10 mouse cellular contexts compared by ENCODE assay signal in the genomic region with DNA sequence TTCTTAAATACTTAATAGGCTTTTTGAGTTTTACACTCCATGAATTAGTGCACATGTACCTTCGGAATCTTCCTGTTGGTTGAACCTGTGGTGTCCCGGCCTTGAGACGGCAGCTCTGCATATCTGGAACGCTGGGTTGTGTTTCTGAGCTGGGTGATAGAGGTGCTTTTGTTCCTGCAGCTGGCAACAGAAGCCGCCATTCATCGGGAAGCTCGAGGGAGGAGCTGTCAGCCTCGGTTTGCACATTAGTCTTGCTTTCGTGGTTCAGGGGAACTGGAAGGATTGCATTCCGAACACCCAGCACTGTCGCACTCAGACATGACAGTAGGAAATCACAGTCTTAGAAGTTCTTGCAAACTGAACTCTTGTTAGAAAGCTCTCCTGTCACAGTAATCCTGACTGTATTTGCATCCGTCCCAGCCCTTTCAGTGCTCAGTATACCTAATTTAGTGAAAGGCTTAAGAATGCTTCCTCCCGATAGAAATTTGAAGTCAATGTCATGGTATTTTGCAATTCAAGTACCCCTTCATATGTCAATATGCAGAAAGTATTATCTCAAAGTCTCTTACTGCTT.
DNase-seq lines count a peak whose midpoint lies in the region; ATAC-seq lines count a peak whose summit lies in the region.
"Had no signal": no experiment of that assay in that cellular context is flagged by ENCODE, and none has a peak within 500 bp of the region (broad histone marks: within the 10 kb centered on the region; RNA-seq: fewer than 3 reads in every experiment).

No protein-coding gene starts in this region.

- H3K27ac ChIP-seq in hindbrain, embryonic 10.5 days: peak overlapping the region; percentile 81
- H3K27ac ChIP-seq in limb, embryonic 15.5 days: peak overlapping the region; percentile 43; the same call in 1 of the 2 replicates

- no peak overlapping the region for H3K4me2 ChIP-seq in limb, embryonic 15.5 days

- no peaks in the 10 kb centered on the region for H3K27me3 ChIP-seq in hindbrain, embryonic 10.5 days (ENCODE audit: insufficient read depth, poor library complexity, severe bottlenecking)
- H3K27me3 ChIP-seq in limb, embryonic 15.5 days: no peaks in the 10 kb centered on the region

- peaks cover 24% of the 10 kb centered on the region for H3K36me3 ChIP-seq in hindbrain, embryonic 10.5 days
- H3K36me3 ChIP-seq in limb, embryonic 15.5 days: peaks cover 19% of the 10 kb centered on the region; the same call in 1 of the 2 replicates

- H3K4me3 ChIP-seq in hindbrain, embryonic 10.5 days: peak overlapping the region; percentile 20; the same call in 1 of the 2 replicates
- H3K4me3 ChIP-seq in limb, embryonic 15.5 days: no peak overlapping the region
- H3K4me3 ChIP-seq: erythroblast, embryonic 14.5 days had no signal

- DNase-seq in right cerebral cortex, postnatal 25 days: peak; percentile 19
- DNase-seq in right cerebral cortex, postnatal 14 days: no peak
- DNase-seq in hindbrain, embryonic 10.5 days (ENCODE audit: low spot score): peak; percentile 65
- no peak for DNase-seq in B cell, adult 2 months
- DNase-seq in gastrocnemius, postnatal 14 days: no peak
- no peak for DNase-seq in lung, postnatal 10 days
- DNase-seq: liver, postnatal 0 days had no signal

- H3K9me3 ChIP-seq in hindbrain, embryonic 10.5 days: no peaks in the 10 kb centered on the region
- H3K9me3 ChIP-seq in limb, embryonic 15.5 days: no peaks in the 10 kb centered on the region

- no peak for ATAC-seq in limb, embryonic 15.5 days (ENCODE audit: insufficient number of reproducible peaks, low FRiP score, low TSS enrichment, low read depth)
- no peak for ATAC-seq in megakaryocyte, adult 5-6 weeks (ENCODE audit: poor library complexity, severe bottlenecking)
- ATAC-seq: liver, postnatal 0 days had no signal

- no peak overlapping the region for H3K9ac ChIP-seq in limb, embryonic 15.5 days
- H3K9ac ChIP-seq: liver, postnatal 0 days had no signal

- peaks cover 62% of the 10 kb centered on the region for H3K4me1 ChIP-seq in hindbrain, embryonic 10.5 days (replicated peaks)
- H3K4me1 ChIP-seq in limb, embryonic 15.5 days: peaks cover 20% of the 10 kb centered on the region

- intact Hi-C loops in gastrocnemius, postnatal 14 days (cut with DNase I; ENCODE audit: low total_unique reads): no loop called here

- WGBS in hindbrain, embryonic 10.5 days: 16% methylated on average over 13 of the region's 13 CpGs
- WGBS in limb, embryonic 15.5 days: 36% methylated on average over 13 of the region's 13 CpGs

Comparison
In these comparisons a context has a peak if more than half of its experiments do, and no peak if none do; other contexts are left out.
1. DNase-seq: peak in right cerebral cortex, postnatal 25 days (single experiment) and hindbrain, embryonic 10.5 days (single experiment); none in right cerebral cortex, postnatal 14 days (single experiment), B cell, adult 2 months (0 of 2), gastrocnemius, postnatal 14 days (single experiment) and lung, postnatal 10 days (single experiment).